Mouse (Mus musculus): ENCODE measurements around the gene Ero1lb. TPM values are rescaled to one million over a fixed set of nuclear protein-coding genes. Genes with fewer than 3 reads are reported as not detected.

Ero1lb gene
- 6.2 TPM for polyA plus RNA-seq (2014; fragmentation: Illumina TruSeq; extraction: RNeasy Lipid Tissue Mini Kit (QIAGEN cat#74804); ENCODE audit: insufficient read depth, low read depth, low replicate concordance)

GRCm38 (mm10) chr13:12565621-12566390, at the start of gene Ero1lb:
Gene Ero1lb (plus strand): TSS chr13:12565874.

GRCm38 (mm10) chr13:12519955-12520584, 45.6 kb upstream of the Ero1lb start, which contains the start of gene Edaradd:
Gene Edaradd (minus strand): TSS chr13:12520438.

Other genes starting within 250 kb of the Ero1lb start
- gene Actn2, start 225.1 kb upstream of the Ero1lb start, polyA plus RNA-seq (2014; fragmentation: Illumina TruSeq; extraction: RNeasy Lipid Tissue Mini Kit (QIAGEN cat#74804); ENCODE audit: insufficient read depth, low read depth, low replicate concordance) = 16.6 TPM
- 15.2 TPM for gene Heatr1, start 170.8 kb upstream of the Ero1lb start, polyA plus RNA-seq (2014; fragmentation: Illumina TruSeq; extraction: RNeasy Lipid Tissue Mini Kit (QIAGEN cat#74804); ENCODE audit: insufficient read depth, low read depth, low replicate concordance)
- 29.2 TPM for gene Lgals8, start 100.9 kb upstream of the Ero1lb start, polyA plus RNA-seq (2014; fragmentation: Illumina TruSeq; extraction: RNeasy Lipid Tissue Mini Kit (QIAGEN cat#74804); ENCODE audit: insufficient read depth, low read depth, low replicate concordance)
- gene Edaradd, start 45.4 kb upstream of the Ero1lb start, polyA plus RNA-seq (2014; fragmentation: Illumina TruSeq; extraction: RNeasy Lipid Tissue Mini Kit (QIAGEN cat#74804); ENCODE audit: insufficient read depth, low read depth, low replicate concordance) = 0.20 TPM
- not detected for gene Prl2c3, start 234.2 kb downstream of the Ero1lb start, polyA plus RNA-seq (2014; fragmentation: Illumina TruSeq; extraction: RNeasy Lipid Tissue Mini Kit (QIAGEN cat#74804); ENCODE audit: insufficient read depth, low read depth, low replicate concordance)